Mouse (Mus musculus) MEL (cell line): ENCODE data around the gene Tm9sf1. TPM values are rescaled to one million over a fixed set of nuclear protein-coding genes. Genes with fewer than 3 reads are reported as not detected.
A peak's percentile ranks its signal among the peaks of the same experiment; 100 is the strongest.

Experiments
- DNase-seq: peaks from one replicate; pipeline ENCODE4 v3.0.0; 2011; ENCODE audit warnings: low read depth, low spot score
- H3K27ac ChIP-seq: 2 replicates; pipeline ENCODE4 v1.5.1; 2012; ENCODE audit warnings: low read depth, mild to moderate bottlenecking, control low read depth, low read length, moderate library complexity; ENCODE audit not compliant: control insufficient read depth
- H3K27me3 ChIP-seq, 2 experiments: fragments of 150-350 bp in 1 of 2; sonication (generic) in 1 of 2; 2 replicates each; pipeline ENCODE4 v1.6.1; 2012; ENCODE audit warnings: low read length in 2 of 2, mild to moderate bottlenecking in 2 of 2, improper control_type of control experiment in 1 of 2, moderate library complexity in 1 of 2; ENCODE audit not compliant: insufficient read depth in 2 of 2, control insufficient read depth in 1 of 2
- H3K36me3 ChIP-seq, 2 experiments: 2 replicates each; pipeline ENCODE4 v1.6.1; 2012 to 2014; ENCODE audit warnings: low read length in 2 of 2, improper control_type of control experiment in 1 of 2, inconsistent platforms in 1 of 2, mild to moderate bottlenecking in 1 of 2; ENCODE audit not compliant: insufficient read depth in 2 of 2, control insufficient read depth in 1 of 2
- H3K4me1 ChIP-seq, 2 experiments: fragments of 150-350 bp in 1 of 2; sonication (generic) in 1 of 2; 2 replicates each; pipeline ENCODE4 v1.6.1; 2012; ENCODE audit warnings: low read length in 2 of 2, improper control_type of control experiment in 1 of 2, mild to moderate bottlenecking in 1 of 2; ENCODE audit not compliant: insufficient read depth in 2 of 2, control insufficient read depth in 1 of 2
- H3K4me3 ChIP-seq, 2 experiments: fragments of 150-350 bp in 1 of 2; sonication (generic) in 1 of 2; 2 replicates each; pipeline ENCODE4 v1.5.1; 2012; ENCODE audit warnings: low read depth in 2 of 2, low read length in 2 of 2, mild to moderate bottlenecking in 2 of 2, moderate library complexity in 2 of 2, control low read depth in 1 of 2, improper control_type of control experiment in 1 of 2; ENCODE audit not compliant: control insufficient read depth in 1 of 2, insufficient read depth in 1 of 2
- H3K79me2 ChIP-seq: 2 replicates; pipeline ENCODE4 v1.6.1; 2012; ENCODE audit warnings: mild to moderate bottlenecking, low read length, moderate library complexity; ENCODE audit not compliant: control insufficient read depth, poor library complexity, insufficient read depth
- H3K9ac ChIP-seq: 2 replicates; pipeline ENCODE4 v1.6.1; 2012; ENCODE audit warnings: low read depth, mild to moderate bottlenecking, control low read depth, low read length, moderate library complexity; ENCODE audit not compliant: control insufficient read depth, poor library complexity, severe bottlenecking
- H3K9me3 ChIP-seq: fragments of 150-350 bp; sonication (generic); replicated peaks from 2 replicates; pipeline ENCODE4 v1.6.1; 2012; ENCODE audit warnings: mild to moderate bottlenecking, low read length, improper control_type of control experiment, moderate library complexity; ENCODE audit not compliant: insufficient read depth
- CTCF ChIP-seq, 3 experiments: IDR thresholded peaks in 2 of 3; conservative IDR thresholded peaks in 1 of 3; 2 replicates each; pipeline ENCODE4 v1.5.1; 2011 to 2012; ENCODE audit warnings: low read length in 3 of 3, low read depth in 2 of 3, mild to moderate bottlenecking in 2 of 3, improper control_type of control experiment in 1 of 3, inconsistent platforms in 1 of 3, mixed read lengths in 1 of 3, moderate library complexity in 1 of 3; ENCODE audit not compliant: control insufficient read depth in 1 of 3, insufficient read depth in 1 of 3, poor library complexity in 1 of 3, severe bottlenecking in 1 of 3
- ELF1 ChIP-seq: IDR thresholded peaks from 2 replicates; pipeline ENCODE4 v1.6.1; 2014; ENCODE audit warnings: low read depth, mild to moderate bottlenecking, inconsistent platforms, low read length, improper control_type of control experiment, moderate library complexity
- GABPA ChIP-seq: IDR thresholded peaks from 2 replicates; pipeline ENCODE4 v1.6.1; 2012; ENCODE audit warnings: low read depth, mild to moderate bottlenecking, inconsistent platforms, low read length, improper control_type of control experiment, moderate library complexity
- GATA1 ChIP-seq: IDR thresholded peaks from 2 replicates; pipeline ENCODE4 v1.6.1; 2011; ENCODE audit warnings: low read depth, low read length, improper control_type of control experiment
- JUND ChIP-seq: IDR thresholded peaks from 2 replicates; pipeline ENCODE4 v1.6.1; 2011; ENCODE audit warnings: low read depth, mild to moderate bottlenecking, improper control_type of control experiment, low read length
- KAT2A ChIP-seq: conservative IDR thresholded peaks from 2 replicates; pipeline ENCODE4 v1.6.1; 2012; ENCODE audit warnings: low read depth, low read length, improper control_type of control experiment, inconsistent platforms
- MAFK ChIP-seq: IDR thresholded peaks from 2 replicates; pipeline ENCODE4 v1.6.1; 2011; ENCODE audit warnings: low read depth, mild to moderate bottlenecking, low read length, improper control_type of control experiment, borderline replicate concordance
- MAX ChIP-seq: IDR thresholded peaks from 2 replicates; pipeline ENCODE4 v1.6.1; 2011; ENCODE audit warnings: low read length, improper control_type of control experiment
- MEF2A ChIP-seq: IDR thresholded peaks from 2 replicates; pipeline ENCODE4 v1.6.1; 2014; ENCODE audit warnings: low read depth, mild to moderate bottlenecking, inconsistent platforms, low read length, improper control_type of control experiment; ENCODE audit not compliant: poor library complexity, insufficient replicate concordance, severe bottlenecking; ENCODE audit errors: extremely low read depth
- MXI1 ChIP-seq: IDR thresholded peaks from 2 replicates; pipeline ENCODE4 v1.6.1; 2011; ENCODE audit warnings: mild to moderate bottlenecking, low read depth, low read length, improper control_type of control experiment
- NELFE ChIP-seq: IDR thresholded peaks from 2 replicates; pipeline ENCODE4 v1.6.1; 2011; ENCODE audit warnings: low read depth, low read length, improper control_type of control experiment
- NRF1 ChIP-seq: IDR thresholded peaks from 2 replicates; pipeline ENCODE4 v1.6.1; 2014; ENCODE audit warnings: low read depth, mild to moderate bottlenecking, inconsistent platforms, low read length, improper control_type of control experiment, moderate library complexity; ENCODE audit not compliant: poor library complexity, insufficient read depth, severe bottlenecking
- POLR2A ChIP-seq, 2 experiments: IDR thresholded peaks; 2 replicates each; pipeline ENCODE4 v1.6.1; 2011 to 2012; ENCODE audit warnings: low read length in 2 of 2, mild to moderate bottlenecking in 2 of 2, control low read depth in 1 of 2, improper control_type of control experiment in 1 of 2, low read depth in 1 of 2, moderate library complexity in 1 of 2; ENCODE audit not compliant: control insufficient read depth in 1 of 2, insufficient read depth in 1 of 2, poor library complexity in 1 of 2
- POLR2AphosphoS2 ChIP-seq: IDR thresholded peaks from 2 replicates; pipeline ENCODE4 v1.6.1; 2011; ENCODE audit warnings: low read length, improper control_type of control experiment
- RAD21 ChIP-seq: IDR thresholded peaks from 2 replicates; pipeline ENCODE4 v1.6.1; 2011; ENCODE audit warnings: mild to moderate bottlenecking, low read depth, low read length, improper control_type of control experiment
- RCOR1 ChIP-seq: IDR thresholded peaks from 2 replicates; pipeline ENCODE4 v1.6.1; 2012; ENCODE audit warnings: low read depth, mild to moderate bottlenecking, inconsistent platforms, low read length, improper control_type of control experiment
- SIN3A ChIP-seq: IDR thresholded peaks from 2 replicates; pipeline ENCODE4 v1.6.1; 2012; ENCODE audit warnings: low read length, improper control_type of control experiment, inconsistent platforms
- TAL1 ChIP-seq: IDR thresholded peaks from 2 replicates; pipeline ENCODE4 v1.6.1; 2012; ENCODE audit warnings: mild to moderate bottlenecking, inconsistent platforms, low read length, moderate library complexity, mixed read lengths
- UBTF ChIP-seq: IDR thresholded peaks from 2 replicates; pipeline ENCODE4 v1.6.1; 2012; ENCODE audit warnings: low read depth, mild to moderate bottlenecking, inconsistent platforms, low read length, improper control_type of control experiment, moderate library complexity, borderline replicate concordance; ENCODE audit not compliant: insufficient read depth
- USF1 ChIP-seq: IDR thresholded peaks from 2 replicates; pipeline ENCODE4 v1.6.1; 2014; ENCODE audit warnings: low read depth, mild to moderate bottlenecking, inconsistent platforms, low read length, improper control_type of control experiment, moderate library complexity
- USF2 ChIP-seq, 2 experiments: IDR thresholded peaks; 2 replicates each; pipeline ENCODE4 v1.6.1; 2011 to 2012; ENCODE audit warnings: improper control_type of control experiment in 2 of 2, low read length in 2 of 2, borderline replicate concordance in 1 of 2, inconsistent platforms in 1 of 2, low read depth in 1 of 2, mild to moderate bottlenecking in 1 of 2; ENCODE audit not compliant: insufficient read depth in 1 of 2
- ZC3H11A ChIP-seq: IDR thresholded peaks from 2 replicates; pipeline ENCODE4 v1.6.1; 2012; ENCODE audit warnings: low read depth, mild to moderate bottlenecking, inconsistent platforms, low read length, improper control_type of control experiment
- ZKSCAN1 ChIP-seq: IDR thresholded peaks from 2 replicates; pipeline ENCODE4 v1.6.1; 2012; ENCODE audit warnings: low read depth, mild to moderate bottlenecking, inconsistent platforms, low read length, improper control_type of control experiment, moderate library complexity
- ZMIZ1 ChIP-seq: IDR thresholded peaks from 2 replicates; pipeline ENCODE4 v1.6.1; 2012; ENCODE audit warnings: low read depth, mild to moderate bottlenecking, inconsistent platforms, low read length, improper control_type of control experiment, moderate library complexity
- polyA plus RNA-seq, 2 experiments: library from polyadenylated mRNA; stranded (reverse) in 1 of 2; unstranded in 1 of 2; fragments of >175 nt in 1 of 2; fragments of >200 nt in 1 of 2; gene quantifications; 2 replicates each; pipeline versions ENCODE4 v1.2.1 to v1.2.4; 2012; ENCODE audit warnings: low replicate concordance in 2 of 2, low read depth in 1 of 2; ENCODE audit not compliant: insufficient read length in 2 of 2, insufficient read depth in 1 of 2, missing spikeins in 1 of 2
- total RNA-seq: library from RNA; depleted of rRNA; stranded (reverse); fragments of 300-350 nt; gene quantifications from 2 replicates; pipeline ENCODE4 v1.2.3, GENCODE M21; 2012

The Tm9sf1 gene
- total and polyA plus RNA-seq, 3 experiments = 60.5 to 80.1 TPM; not detected in 1

GRCm38 (mm10) chr14:55603633-55604576 is 39.7 kb downstream of the Tm9sf1 start (continued):
- TF ChIP-seq ELF1 (peak; percentile 82), SIN3A (peak; percentile 96), NRF1 (no peak), GABPA (no peak), POLR2A (IDR thresholded peaks at IDR 0.05; ENCODE audit: control insufficient read depth in 1 of 2, insufficient read depth in 1 of 2, low read depth in 1 of 2, low read length in 2 of 2, poor library complexity in 1 of 2) (peak in 1 of 2 experiments; percentile 60; a peak in 2 of 4 replicates)

DNA sequence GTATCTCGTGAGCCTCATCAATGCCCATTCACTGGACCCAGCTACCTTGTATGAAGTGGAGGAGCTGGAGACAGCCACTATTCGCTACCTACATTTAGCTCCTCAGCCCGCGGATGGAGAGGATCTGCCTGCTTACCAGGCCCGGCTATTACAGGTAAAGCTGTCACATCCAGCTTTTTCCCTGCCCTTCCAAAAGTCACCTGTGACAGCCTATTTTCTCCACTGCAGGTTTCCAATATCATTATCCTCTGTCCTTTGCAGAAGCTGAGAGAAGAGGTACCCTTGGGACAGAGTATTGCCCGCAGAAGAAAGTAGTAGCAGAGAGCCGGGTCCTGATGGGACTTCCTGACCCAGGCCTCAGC is 40.4 kb downstream of the Tm9sf1 start, which contains the start of gene Irf9:
TSS of gene Irf9 (plus strand) at position 301 of the 362 bp plus-strand sequence.
- peaks cover 3 to 7% of the 10 kb centered on the region in 2 experiments; a peak in 2 of 4 replicates for H3K4me1 ChIP-seq
- no peaks in the 10 kb centered on the region for H3K79me2 ChIP-seq
- H3K4me3 ChIP-seq = peak within 1 kb of the TSS; percentile 54 to 84

DNA sequence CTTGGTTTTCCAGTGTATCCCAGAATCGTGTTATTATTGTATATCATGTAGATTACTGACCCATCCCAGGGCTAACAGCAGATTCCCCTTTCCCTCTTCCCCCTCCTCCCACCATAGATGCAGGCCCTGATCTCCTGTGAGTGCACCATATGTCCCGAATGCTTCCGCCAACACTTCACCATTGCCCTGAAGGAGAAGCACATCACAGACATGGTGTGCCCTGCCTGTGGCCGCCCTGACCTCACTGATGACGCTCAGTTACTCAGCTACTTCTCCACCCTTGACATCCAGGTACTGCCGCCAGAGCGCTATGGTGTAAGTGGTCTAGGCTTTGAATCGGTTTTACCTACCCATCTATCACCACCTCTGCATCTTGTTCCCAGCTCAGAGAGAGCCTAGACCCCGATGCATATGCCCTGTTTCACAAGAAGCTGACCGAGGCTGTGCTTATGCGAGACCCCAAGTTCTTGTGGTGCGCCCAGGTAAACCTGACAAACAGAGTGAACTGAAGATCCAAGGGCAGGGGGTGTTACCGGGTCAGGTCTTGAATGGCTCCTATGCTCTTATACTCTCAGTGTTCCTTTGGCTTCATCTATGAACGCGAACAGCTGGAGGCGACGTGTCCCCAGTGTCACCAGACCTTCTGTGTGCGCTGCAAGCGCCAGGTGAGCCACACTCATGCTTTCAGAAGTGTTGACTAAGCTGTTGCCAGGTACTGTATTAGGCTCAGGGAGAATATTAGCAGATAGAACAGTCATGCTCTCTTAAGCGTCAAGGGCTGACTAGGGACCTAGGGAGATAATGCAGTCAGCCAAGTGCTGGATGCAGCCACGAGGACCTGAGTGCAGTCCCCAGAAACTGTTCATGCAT is 44.9 kb downstream of the Tm9sf1 start:
- peaks cover 1% of the 10 kb centered on the region for H3K79me2 ChIP-seq
- H3K27me3 ChIP-seq = no peaks in the 10 kb centered on the region
- no peak for TF ChIP-seq KAT2A
- TF ChIP-seq SIN3A = no peak
- no peak for TF ChIP-seq RAD21
- TF ChIP-seq ZMIZ1 = no peak
- no peak for TF ChIP-seq ELF1
- no peak for TF ChIP-seq MEF2A
- TF ChIP-seq JUND = no peak
- TF ChIP-seq MXI1 = no peak
- no peak for TF ChIP-seq RCOR1
- H3K27ac ChIP-seq = no peak overlapping the region
- no peak overlapping the region for H3K9ac ChIP-seq
- peaks cover 0 to 4% of the 10 kb centered on the region in 2 experiments; a peak in 1 of 4 replicates for H3K4me1 ChIP-seq
- H3K9me3 ChIP-seq = no peaks in the 10 kb centered on the region
- DNase-seq = no peak
- H3K4me3 ChIP-seq = no peak overlapping the region
- H3K36me3 ChIP-seq = peaks cover 3 to 5% of the 10 kb centered on the region in 2 experiments; a peak in 3 of 4 replicates

More for the DNA sequence above, 40.4 kb downstream of the Tm9sf1 start, which contains the start of gene Irf9:
- DNase-seq = no peak
- Histone ChIP-seq H3K27me3 (no peaks in the 10 kb centered on the region), H3K9ac (peak within 1 kb of the TSS; percentile 65), H3K9me3 (no peaks in the 10 kb centered on the region), H3K36me3 (peaks cover 0 to 12% of the 10 kb centered on the region in 2 experiments; a peak in 3 of 4 replicates), H3K27ac (peak within 1 kb of the TSS; percentile 73)
- TF ChIP-seq MAFK (no peak), USF1 (no peak), RCOR1 (no peak), USF2 (IDR thresholded peaks at IDR 0.05; ENCODE audit: borderline replicate concordance in 1 of 2, insufficient read depth in 1 of 2, low read depth in 1 of 2, low read length in 2 of 2) (no peak), RAD21 (no peak), ZMIZ1 (no peak), GATA1 (no peak), TAL1 (no peak), SIN3A (no peak), ZKSCAN1 (no peak), UBTF (no peak), ELF1 (no peak), POLR2AphosphoS2 (no peak), MAX (no peak), NELFE (no peak), MXI1 (no peak), ZC3H11A (no peak), CTCF (IDR thresholded peaks at IDR 0.05 in 2 of 3, conservative IDR thresholded peaks at IDR 0.05 in 1 of 3; ENCODE audit: control insufficient read depth in 1 of 3, insufficient read depth in 1 of 3, low read depth in 2 of 3, low read length in 3 of 3, poor library complexity in 1 of 3, severe bottlenecking in 1 of 3) (no peak)
